Mouse (Mus musculus) CH12.LX (cell line): ENCODE measurements at regions not wholly inside any gene's neighbourhood (a gene's known extent, or its start where the extent isn't known, plus 50 kb on each side); places are given as distances from the start of the nearest gene placed in this dataset.
A peak's percentile ranks its signal among the peaks of the same experiment; 100 is the strongest.

Experiments
- DNase-seq: peaks from one replicate; pipeline ENCODE4 v3.0.0-alpha.2; 2013; ENCODE audit errors: extremely low read depth
- H3K27ac ChIP-seq: 2 replicates; pipeline ENCODE4 v1.5.1; 2012; ENCODE audit warnings: low read depth, mild to moderate bottlenecking, control low read depth, moderate library complexity; ENCODE audit not compliant: insufficient read depth
- H3K27me3 ChIP-seq: replicated peaks from 2 replicates; pipeline ENCODE3; 2012; ENCODE audit warnings: inconsistent platforms
- H3K36me3 ChIP-seq, 2 experiments: replicated peaks in 1 of 2; 2 replicates each; pipeline versions ENCODE3 to v1.6.1; 2012; ENCODE audit warnings: inconsistent platforms in 1 of 2, low read length in 1 of 2, mild to moderate bottlenecking in 1 of 2, mixed read lengths in 1 of 2, moderate library complexity in 1 of 2; ENCODE audit not compliant: control insufficient read depth in 1 of 2, insufficient read depth in 1 of 2
- H3K4me1 ChIP-seq, 2 experiments: 2 replicates each; pipeline ENCODE4 v1.6.1; 2012; ENCODE audit warnings: inconsistent platforms in 1 of 2, moderate library complexity in 1 of 2; ENCODE audit not compliant: insufficient read depth in 2 of 2, control insufficient read depth in 1 of 2
- H3K4me2 ChIP-seq: 2 replicates; pipeline ENCODE4 v1.6.1; 2012; ENCODE audit warnings: low read depth, mild to moderate bottlenecking, control low read depth; ENCODE audit not compliant: poor library complexity, insufficient read depth, severe bottlenecking
- H3K4me3 ChIP-seq, 3 experiments: fragments of 150-350 bp in 1 of 3; sonication (generic) in 1 of 3; replicated peaks in 1 of 3; 2 replicates each; pipeline versions ENCODE3 to v1.5.1; 2011 to 2012; ENCODE audit warnings: low read depth in 2 of 3, low read length in 2 of 3, mild to moderate bottlenecking in 2 of 3, moderate library complexity in 2 of 3, control low read depth in 1 of 3, improper control_type of control experiment in 1 of 3, inconsistent platforms in 1 of 3, mixed read lengths in 1 of 3; ENCODE audit not compliant: poor library complexity in 1 of 3
- H3K79me2 ChIP-seq: replicated peaks from 2 replicates; pipeline ENCODE4 v1.6.1; 2012; ENCODE audit warnings: mild to moderate bottlenecking, moderate library complexity; ENCODE audit not compliant: control insufficient read depth, poor library complexity, insufficient read depth, severe bottlenecking; ENCODE audit errors: extremely low read depth
- H3K9ac ChIP-seq: 2 replicates; pipeline ENCODE4 v1.6.1; 2012; ENCODE audit warnings: low read depth, mild to moderate bottlenecking, control low read depth, moderate library complexity; ENCODE audit not compliant: insufficient read depth
- H3K9me3 ChIP-seq: replicated peaks from 2 replicates; pipeline ENCODE3; 2012; ENCODE audit warnings: low read length, inconsistent platforms, mixed read lengths
- CHD2 ChIP-seq: IDR thresholded peaks from 2 replicates; pipeline ENCODE4 v1.6.1; 2011; ENCODE audit warnings: low read length, improper control_type of control experiment
- CTCF ChIP-seq, 2 experiments: IDR thresholded peaks in 1 of 2; conservative IDR thresholded peaks in 1 of 2; 2 replicates each; pipeline ENCODE4 v1.5.1; 2011 to 2012; ENCODE audit warnings: low read depth in 2 of 2, low read length in 2 of 2, improper control_type of control experiment in 1 of 2, inconsistent platforms in 1 of 2, mild to moderate bottlenecking in 1 of 2, moderate library complexity in 1 of 2
- E2F4 ChIP-seq: IDR thresholded peaks from 2 replicates; pipeline ENCODE4 v1.6.1; 2011; ENCODE audit warnings: low read depth, low read length, improper control_type of control experiment; ENCODE audit not compliant: insufficient replicate concordance
- EP300 ChIP-seq: IDR thresholded peaks from 2 replicates; pipeline ENCODE4 v1.6.1; 2011; ENCODE audit warnings: low read length, improper control_type of control experiment
- ETS1 ChIP-seq: conservative IDR thresholded peaks from 2 replicates; pipeline ENCODE4 v1.6.1; 2012; ENCODE audit warnings: low read depth, mild to moderate bottlenecking, inconsistent platforms, low read length, improper control_type of control experiment, moderate library complexity
- GABPA ChIP-seq: IDR thresholded peaks from 2 replicates; pipeline ENCODE4 v1.6.1; 2012; ENCODE audit warnings: low read depth, low read length, improper control_type of control experiment, inconsistent platforms; ENCODE audit not compliant: insufficient replicate concordance
- IRF4 ChIP-seq: IDR thresholded peaks from 2 replicates; pipeline ENCODE4 v1.6.1; 2014; ENCODE audit warnings: low read depth, mild to moderate bottlenecking, inconsistent platforms, low read length, improper control_type of control experiment
- MAFK ChIP-seq: IDR thresholded peaks from 2 replicates; pipeline ENCODE4 v1.6.1; 2011; ENCODE audit warnings: low read length, improper control_type of control experiment; ENCODE audit not compliant: insufficient replicate concordance
- MEF2A ChIP-seq: IDR thresholded peaks from 2 replicates; pipeline ENCODE4 v1.6.1; 2014; ENCODE audit warnings: low read depth, mild to moderate bottlenecking, inconsistent platforms, low read length, improper control_type of control experiment, borderline replicate concordance
- MYC ChIP-seq: IDR thresholded peaks from 2 replicates; pipeline ENCODE4 v1.6.1; 2011; ENCODE audit warnings: low read depth, mild to moderate bottlenecking, improper control_type of control experiment, low read length
- NRF1 ChIP-seq: IDR thresholded peaks from 2 replicates; pipeline ENCODE4 v1.6.1; 2014; ENCODE audit warnings: low read depth, mild to moderate bottlenecking, inconsistent platforms, low read length, improper control_type of control experiment, moderate library complexity
- PAX5 ChIP-seq: IDR thresholded peaks from 2 replicates; pipeline ENCODE4 v1.6.1; 2012; ENCODE audit warnings: low read length, inconsistent platforms, mixed read lengths
- USF2 ChIP-seq: conservative IDR thresholded peaks from 2 replicates; pipeline ENCODE4 v1.6.1; 2011; ENCODE audit warnings: low read depth, low read length, improper control_type of control experiment
- ZC3H11A ChIP-seq: IDR thresholded peaks from 2 replicates; pipeline ENCODE4 v1.6.1; 2012; ENCODE audit warnings: low read depth, mild to moderate bottlenecking, inconsistent platforms, low read length, improper control_type of control experiment
- ZKSCAN1 ChIP-seq: IDR thresholded peaks from 2 replicates; pipeline ENCODE4 v1.6.1; 2012; ENCODE audit warnings: low read depth, inconsistent platforms, low read length, improper control_type of control experiment, borderline replicate concordance
- ZNF384 ChIP-seq: IDR thresholded peaks from 2 replicates; pipeline ENCODE4 v1.6.1; 2012; ENCODE audit warnings: low read depth, low read length, improper control_type of control experiment, inconsistent platforms
- dilution Hi-C: fragments of 300-500 bp; cut with MboI; formaldehyde crosslinking; loops from 2 replicates; pipeline ENCODE4 v1.14.3; 2020; ENCODE audit warnings: low sequenced_read_pairs; ENCODE audit not compliant: extremely low pct_unique_long_range_greater_than_20kb, extremely low pct_ligation_motif_present
- in situ Hi-C: fragments of 300-500 bp; cut with MboI; formaldehyde crosslinking; loops from 3 replicates; pipeline ENCODE4 v1.14.3; 2019; ENCODE audit warnings: low sequenced_read_pairs, low pct_ligation_motif_present, low pct_unique_long_range_greater_than_20kb, mixed read lengths

DNA sequence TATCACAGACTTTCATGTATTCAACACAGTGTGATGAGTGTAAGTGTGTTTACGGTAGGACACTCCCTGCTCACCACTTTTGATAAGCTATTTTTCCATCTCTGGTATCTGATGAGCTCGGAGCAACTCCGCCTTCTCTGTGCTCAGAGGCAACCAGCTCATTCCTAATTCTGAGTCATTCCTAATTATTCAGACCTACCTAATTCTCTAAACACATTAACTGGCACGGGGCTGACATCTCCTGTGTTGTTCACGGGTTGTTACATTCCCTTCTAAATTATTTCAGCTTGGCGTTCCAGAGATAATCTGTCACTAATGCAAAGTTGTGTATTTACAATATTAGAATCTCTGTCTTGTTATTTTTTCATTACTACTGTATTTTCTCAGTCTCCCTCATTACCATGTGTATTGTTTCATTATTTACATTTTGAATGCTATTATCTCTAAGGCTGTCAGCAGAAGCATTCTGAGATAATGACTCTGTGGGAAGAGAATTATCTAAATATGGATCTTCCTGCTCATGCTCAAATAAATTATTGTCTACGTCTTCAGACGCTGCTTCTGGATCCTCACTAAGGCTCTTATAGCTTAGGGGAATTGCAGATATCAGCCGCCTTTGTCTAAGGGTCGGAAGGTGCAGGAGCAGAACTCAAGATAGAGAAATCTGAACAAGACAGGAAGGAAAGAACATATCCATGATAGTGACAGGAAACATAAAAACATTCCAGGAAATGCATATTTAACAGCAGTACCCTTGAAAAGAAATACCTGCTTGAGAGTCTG is 209.2 kb upstream of the Tas2r134 start:
- Histone ChIP-seq H3K79me2 (no peaks in the 10 kb centered on the region), H3K27me3 (no peaks in the 10 kb centered on the region), H3K4me2 (no peak overlapping the region), H3K27ac (no peak overlapping the region), H3K4me3 (no peak overlapping the region), H3K36me3 (no peaks in the 10 kb centered on the region), H3K9me3 (no peaks in the 10 kb centered on the region), H3K9ac (no peak overlapping the region), H3K4me1 (peaks cover 0 to 11% of the 10 kb centered on the region in 2 experiments; a peak in 2 of 4 replicates)
- DNase-seq, result no peak
- in situ Hi-C loops, result no loop called here
- dilution Hi-C loops, result no loop called here
- TF ChIP-seq EP300 (no peak), ZNF384 (no peak), IRF4 (no peak), CHD2 (no peak), E2F4 (no peak), PAX5 (no peak)

DNA sequence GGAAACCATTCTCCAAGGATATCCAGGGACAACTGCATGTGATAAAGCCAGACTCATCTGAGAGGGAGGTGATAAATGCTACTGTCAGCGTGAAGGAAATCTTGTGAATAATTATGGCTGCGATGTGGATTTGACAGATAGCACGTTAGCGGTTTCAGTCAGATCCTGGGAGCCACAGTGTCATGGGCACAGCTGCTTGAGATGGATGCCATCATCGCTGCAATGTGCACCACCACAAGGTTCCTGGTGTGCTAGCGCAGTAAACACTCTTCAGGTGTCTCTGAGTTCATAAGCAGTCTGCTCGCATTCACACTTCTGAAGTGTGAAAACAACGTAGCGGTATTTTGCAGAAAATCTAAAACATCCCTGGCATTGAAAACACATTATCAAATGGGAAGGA is 238.9 kb upstream of the Tas2r134 start:
- DNase-seq, result no peak
- Histone ChIP-seq H3K4me2 (no peak overlapping the region), H3K79me2 (no peaks in the 10 kb centered on the region), H3K27me3 (no peaks in the 10 kb centered on the region), H3K4me3 (no peak overlapping the region), H3K36me3 (no peaks in the 10 kb centered on the region), H3K27ac (no peak overlapping the region), H3K9me3 (no peaks in the 10 kb centered on the region), H3K9ac (no peak overlapping the region), H3K4me1 (peaks cover 2 to 10% of the 10 kb centered on the region in 2 experiments; a peak in 3 of 4 replicates)
- TF ChIP-seq CTCF (conservative IDR thresholded peaks at IDR 0.05 in 1 of 2, IDR thresholded peaks at IDR 0.05 in 1 of 2; ENCODE audit: low read depth in 2 of 2, low read length in 2 of 2) (no peak), IRF4 (no peak), MAFK (no peak), ZKSCAN1 (no peak), ZC3H11A (no peak), USF2 (no peak), GABPA (no peak), MYC (no peak), MEF2A (no peak)
- in situ Hi-C loops (no loop called here), dilution Hi-C loops (no loop called here)

GRCm38 (mm10) chr2:51387136-51387535 is 238.2 kb upstream of the Rnd3 start:
- Histone ChIP-seq H3K4me2 (no peak overlapping the region), H3K9me3 (no peaks in the 10 kb centered on the region), H3K79me2 (no peaks in the 10 kb centered on the region)
- DNase-seq, result peak; percentile 45
- 0 out of 2 replicates have a peak, but pooled peaks have one; percentile 14 for TF ChIP-seq ETS1
- TF ChIP-seq NRF1, result no peak
- TF ChIP-seq, all 38 proteins: peak for 1
- H3K36me3 ChIP-seq, result no peaks in the 10 kb centered on the region
- 0 out of 4 replicates have a peak, but pooled peaks cover 0 to 3% of the 10 kb centered on the region in 2 experiments for H3K4me1 ChIP-seq
- in situ Hi-C loops (no loop called here), dilution Hi-C loops (no loop called here)
- no peak overlapping the region for H3K27ac ChIP-seq
- no peaks in the 10 kb centered on the region for H3K27me3 ChIP-seq
- no peak overlapping the region for H3K9ac ChIP-seq
- no peak overlapping the region for H3K4me3 ChIP-seq
